In the genomic region with DNA sequence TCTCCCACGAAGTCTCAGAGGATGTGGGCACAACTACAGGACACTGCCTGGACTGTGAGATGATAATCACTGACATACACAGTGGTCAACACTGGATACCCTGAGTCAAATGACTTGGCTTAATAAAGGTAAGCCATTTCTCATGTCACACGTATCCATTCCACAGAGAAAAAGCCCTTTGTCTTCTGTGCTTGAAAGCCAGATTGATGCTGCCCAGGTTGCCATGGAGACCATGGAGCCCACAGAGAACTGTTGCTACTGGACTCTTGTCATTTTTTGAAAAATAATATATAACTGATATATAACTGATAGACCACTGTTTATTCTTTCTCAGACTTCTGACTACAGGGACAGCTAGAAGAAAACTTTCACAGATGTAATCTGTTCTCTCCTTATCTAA, we compare ENCODE assay signal across 15 mouse cellular contexts. TPM values are rescaled to one million over a fixed set of nuclear protein-coding genes. Genes with fewer than 3 reads are reported as not detected.
A peak's percentile ranks its signal among the peaks of the same experiment; 100 is the strongest.
DNase-seq lines count a peak whose midpoint lies in the region; TF ChIP-seq lines count a peak whose summit lies in the region.
"Had no signal": no experiment of that assay in that cellular context is flagged by ENCODE, and none has a peak within 500 bp of the region (broad histone marks: within the 10 kb centered on the region; RNA-seq: fewer than 3 reads in every experiment).

No protein-coding gene starts in this region.

- no peak for TF ChIP-seq CTCF in testis, adult 2 months (IDR thresholded peaks at IDR 0.05; ENCODE audit: control insufficient read depth, insufficient read depth, insufficient replicate concordance, low read depth, low read length)

- peaks cover 15% of the 10 kb centered on the region for H3K4me1 ChIP-seq in testis, adult 2 months (ENCODE audit: control insufficient read depth, insufficient read depth, low read length)

- no peak for TF ChIP-seq POLR2A in testis, adult 2 months (IDR thresholded peaks at IDR 0.05; ENCODE audit: control insufficient read depth, low read depth, low read length)

- H3K36me3 ChIP-seq in testis, adult 2 months (ENCODE audit: control insufficient read depth, insufficient read depth, low read length) = no peaks in the 10 kb centered on the region
- H3K36me3 ChIP-seq: embryonic facial prominence, embryonic 15.5 days; forebrain, embryonic 12.5 days; heart, embryonic 10.5 days had no signal

- peak; percentile 25 for DNase-seq in heart, adult 11 months
- DNase-seq in heart, adult 9 months (ENCODE audit: low spot score in 2 of 2) = no peak
- DNase-seq in testis, postnatal 10 days (ENCODE audit: low spot score) = no peak
- DNase-seq in mesoderm, embryonic 11.5 days (ENCODE audit: low read depth, low spot score) = peak; percentile 52
- no peak for DNase-seq in layer of hippocampus, postnatal 25 days (ENCODE audit: extremely low spot score in 1 of 2, low spot score in 1 of 2)
- DNase-seq in yolk sac, embryonic 10.5 days (ENCODE audit: low spot score) = no peak
- DNase-seq: cerebellum, adult 9-10 months; gastrocnemius, postnatal 10 days; heart, postnatal 14 days; lung, adult 18-20 months had no signal

- peak overlapping the region; percentile 72; the same call in 1 of the 2 replicates for H3K4me3 ChIP-seq in testis, adult 2 months (ENCODE audit: control insufficient read depth, low read depth, low read length)
- H3K4me3 ChIP-seq: embryonic facial prominence, embryonic 15.5 days; forebrain, embryonic 12.5 days; heart, embryonic 10.5 days had no signal

- H3K27me3 ChIP-seq in testis, adult 2 months (ENCODE audit: control insufficient read depth, insufficient read depth, low read length) = no peaks in the 10 kb centered on the region
- H3K27me3 ChIP-seq: embryonic facial prominence, embryonic 15.5 days; forebrain, embryonic 12.5 days had no signal

- peak overlapping the region; percentile 75 for H3K27ac ChIP-seq in testis, adult 2 months (ENCODE audit: control insufficient read depth, insufficient read depth, low read depth, low read length)
- H3K27ac ChIP-seq: embryonic facial prominence, embryonic 15.5 days; forebrain, embryonic 12.5 days; heart, embryonic 10.5 days; macrophage had no signal

RNA-seq across cellular contexts. Expression of gene Galm, which starts 30.1 kb away (rescaled TPM):
- polyA plus RNA-seq in testis, adult 2 months (2012; rRNA removed) = 19.5 and 27.5 TPM in 2 replicates
- total RNA-seq in layer of hippocampus, postnatal 25 days (2021) = 1 to 10 TPM; 3.7 to 4.1 TPM

RNA-seq across cellular contexts. Expression of gene Hnrnpll, which starts 35.1 kb away (rescaled TPM):
- polyA plus RNA-seq in testis, adult 2 months (2012; rRNA removed) = 44.0 and 52.0 TPM in 2 replicates
- total RNA-seq in layer of hippocampus, postnatal 25 days (2021) = 10 to 100 TPM; 57.1 to 64.1 TPM

Comparison
In these comparisons a context has a peak if more than half of its experiments do, and no peak if none do; other contexts are left out.
1. DNase-seq: peak in heart, adult 11 months (single experiment) and mesoderm, embryonic 11.5 days (single experiment); none in heart, adult 9 months (0 of 2), testis, postnatal 10 days (single experiment), layer of hippocampus, postnatal 25 days (0 of 2) and yolk sac, embryonic 10.5 days (single experiment).